Mouse (Mus musculus): Measurements from ENCODE around the gene Cyp3a13.

DNA sequence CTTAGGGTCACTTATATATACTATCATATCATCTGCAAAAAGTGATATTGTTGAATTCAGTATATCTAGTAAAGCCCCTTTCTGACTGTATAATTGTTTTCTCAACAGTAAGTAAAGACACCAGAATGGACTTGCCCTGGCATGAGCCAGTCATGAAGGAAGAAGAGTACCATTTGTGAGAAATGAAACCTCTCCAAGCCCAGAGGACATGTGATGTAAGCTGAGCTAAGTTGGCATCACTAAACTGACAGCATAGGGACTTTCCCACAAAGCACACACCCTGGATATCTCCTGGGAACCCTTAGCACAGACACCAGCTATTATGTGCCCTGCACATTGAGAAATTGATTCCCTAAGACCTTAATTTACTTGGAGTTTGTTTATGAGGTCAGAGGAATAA, 25.9 kb upstream of the Cyp3a13 start:
- TF ChIP-seq CTCF (IDR thresholded peaks at IDR 0.05; ENCODE audit: low read depth, low read length) = no peak
- TF ChIP-seq TAL1 (conservative IDR thresholded peaks at IDR 0.05; ENCODE audit: low read depth, low read length) = no peak
- TF ChIP-seq GATA1 (IDR thresholded peaks at IDR 0.05; ENCODE audit: borderline replicate concordance, low read length) = no peak
- TF ChIP-seq POLR2AphosphoS5 (IDR thresholded peaks at IDR 0.05; ENCODE audit: insufficient replicate concordance, low read depth, low read length) = no peak
